Comparison of ENCODE assay signal across 8 mouse cellular contexts in the genomic region with DNA sequence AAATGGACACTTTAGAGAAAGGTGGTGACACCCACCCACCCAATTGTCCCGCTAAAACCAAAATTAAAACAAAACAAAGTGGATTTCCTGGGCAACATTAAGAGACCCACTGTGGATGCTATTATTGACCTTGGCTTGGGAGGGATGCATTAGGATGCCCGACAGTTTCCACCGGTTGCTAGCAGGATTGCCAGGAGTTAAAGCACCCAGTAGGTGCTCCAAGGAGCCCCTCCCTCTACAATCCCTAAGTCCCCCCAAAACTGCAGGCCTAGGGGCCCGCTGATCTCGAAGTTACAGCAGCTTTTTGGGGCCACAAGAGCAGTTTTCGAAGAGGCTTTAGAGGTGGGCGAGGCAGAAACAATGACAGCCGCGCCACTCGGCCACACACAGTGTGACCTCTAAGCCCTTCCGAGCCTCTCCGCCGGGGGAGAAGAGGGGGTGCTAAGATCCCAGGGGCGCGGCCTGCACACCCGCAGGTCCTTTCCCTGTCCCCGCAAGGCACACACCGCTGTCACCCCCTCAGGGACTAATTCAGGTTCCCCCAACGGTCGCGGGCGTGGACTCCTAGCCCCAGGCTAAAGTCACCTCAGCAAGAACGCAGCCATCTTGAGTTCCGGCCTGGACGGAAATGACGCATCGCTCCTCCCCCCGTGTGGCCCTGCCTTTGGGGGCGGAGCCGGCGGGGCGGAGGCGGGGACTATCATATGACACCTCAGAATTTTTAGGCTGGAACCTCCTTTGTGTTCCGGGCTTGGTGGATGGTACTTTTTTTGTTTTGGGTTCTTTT. TPM values are rescaled to one million over a fixed set of nuclear protein-coding genes. Genes with fewer than 3 reads are reported as not detected.
DNase-seq lines count a peak whose midpoint lies in the region; ATAC-seq and TF ChIP-seq lines count a peak whose summit lies in the region.

A gene (minus strand): TSS at position 630 of the 787 bp plus-strand sequence.
A gene (plus strand): TSS at position 738 of the 787 bp plus-strand sequence.

- no peaks in the 10 kb centered on the region for H3K27me3 ChIP-seq in hindbrain, postnatal 0 days (ENCODE audit: insufficient read depth, low read length)

- H3K9ac ChIP-seq in hindbrain, postnatal 0 days (replicated peaks; ENCODE audit: low read length) = peak within 1 kb of the TSS; percentile 89

- intact Hi-C loops in gastrocnemius, adult 2 months (cut with DNase I) = loop anchor here (2.0 kb wide), 1 partner anchor 31 kb away; no protein-coding TSS in a partner anchor
- intact Hi-C loops in left cerebral cortex, adult 2 months (cut with DNase I) = loop anchor here (1.0 to 5.0 kb wide), 2 partner anchors 47 to 71 kb away; a partner anchor contains a TSS

- H3K9me3 ChIP-seq in hindbrain, postnatal 0 days (ENCODE audit: low read length) = no peaks in the 10 kb centered on the region

- DNase-seq in ZHBTc4 (ENCODE audit: low read depth, low spot score) = peak; percentile 97
- peak; percentile 96 for DNase-seq in gastrocnemius, adult 2 months
- peak; percentile 96 for DNase-seq in hindbrain, postnatal 0 days (ENCODE audit: low spot score)
- DNase-seq in left cerebral cortex, adult 2 months (ENCODE audit: extremely low spot score in 1 of 2, low spot score in 2 of 2) = peak; percentile 92 to 96
- peak; percentile 95 to 96 for DNase-seq in right cerebral cortex, adult 2 months (ENCODE audit: low spot score in 2 of 2)
- DNase-seq in urinary bladder, postnatal 14 days (ENCODE audit: low spot score) = peak; percentile 95

- TF ChIP-seq CTCF in gastrocnemius, adult 2 months (IDR thresholded peaks at IDR 0.05) = no peak
- TF ChIP-seq CTCF in hindbrain, postnatal 0 days (IDR thresholded peaks at IDR 0.05; ENCODE audit: low read depth) = no peak
- no peak for TF ChIP-seq CTCF in left cerebral cortex, adult 2 months (IDR thresholded peaks at IDR 0.05)

- peak within 1 kb of the TSS; percentile 71 for H3K4me2 ChIP-seq in hindbrain, postnatal 0 days (ENCODE audit: low read depth, low read length)

- ATAC-seq in common myeloid progenitor, adult 5-6 weeks (replicated peaks; ENCODE audit: low read depth, poor library complexity, severe bottlenecking) = peak; percentile 98
- ATAC-seq in hindbrain, postnatal 0 days = peak; percentile 97
- peak; percentile 99 for ATAC-seq in megakaryocyte, adult 5-6 weeks (ENCODE audit: poor library complexity, severe bottlenecking)

- H3K4me1 ChIP-seq in hindbrain, postnatal 0 days (ENCODE audit: insufficient read depth, low read length) = peaks cover 3% of the 10 kb centered on the region; the same call in 1 of the 2 replicates

- 0 out of 2 replicates have a peak, but pooled peaks cover under 1% of the 10 kb centered on the region for H3K36me3 ChIP-seq in hindbrain, postnatal 0 days (ENCODE audit: insufficient read depth, low read length)

- H3K27ac ChIP-seq in gastrocnemius, adult 2 months = peak within 1 kb of the TSS; percentile 94
- peak within 1 kb of the TSS; percentile 91 for H3K27ac ChIP-seq in hindbrain, postnatal 0 days
- peak within 1 kb of the TSS; percentile 99 for H3K27ac ChIP-seq in left cerebral cortex, adult 2 months

- under 1% methylated on average over 34 of the region's 34 CpGs for WGBS in hindbrain, postnatal 0 days

- H3K4me3 ChIP-seq in gastrocnemius, adult 2 months = peak within 1 kb of the TSS; percentile 79
- H3K4me3 ChIP-seq in hindbrain, postnatal 0 days (ENCODE audit: low read length) = peak within 1 kb of the TSS; percentile 89
- peak within 1 kb of the TSS; percentile 93 for H3K4me3 ChIP-seq in left cerebral cortex, adult 2 months

RNA-seq across cellular contexts. Expression of the first gene that starts in this region (rescaled TPM):
- total RNA-seq in common myeloid progenitor, adult 5-6 weeks (2017) = 56.9 and 71.9 TPM in 2 replicates
- total RNA-seq in gastrocnemius, adult 2 months (2021) = 100 to 1,000 TPM; 635 to 909 TPM
- 227 and 243 TPM in 2 replicates for total RNA-seq in hindbrain, postnatal 0 days (2014; rRNA removed)
- 309 and 320 TPM in 2 replicates for polyA plus RNA-seq in hindbrain, postnatal 0 days (2015; fragmentation: Nextera tagmentation; extraction: Ambion mirVana)
- total RNA-seq in left cerebral cortex, adult 2 months (2021) = 100 to 1,000 TPM; 194 to 195 TPM
- total RNA-seq in megakaryocyte, adult 5-6 weeks (2015) = 102 and 130 TPM in 2 replicates
- total RNA-seq in megakaryocyte, adult 5-6 weeks (2017) = 34.5 and 43.0 TPM in 2 replicates

RNA-seq across cellular contexts. Expression of the second gene that starts in this region (rescaled TPM):
- not detected in 2 replicates for total RNA-seq in common myeloid progenitor, adult 5-6 weeks (2017)
- 10 to 100 TPM; 24.7 to 27.7 TPM for total RNA-seq in gastrocnemius, adult 2 months (2021)
- total RNA-seq in hindbrain, postnatal 0 days (2014; rRNA removed) = 4.8 and 5.5 TPM in 2 replicates
- polyA plus RNA-seq in hindbrain, postnatal 0 days (2015; fragmentation: Nextera tagmentation; extraction: Ambion mirVana) = 5.1 and 5.9 TPM in 2 replicates
- total RNA-seq in left cerebral cortex, adult 2 months (2021) = not detected
- total RNA-seq in megakaryocyte, adult 5-6 weeks (2015) = not detected in 2 replicates
- total RNA-seq in megakaryocyte, adult 5-6 weeks (2017) = not detected in 2 replicates

Comparison
In these comparisons a context has a peak if more than half of its experiments do, and no peak if none do; other contexts are left out.
1. Peak in every context shown above with its lines: DNase-seq, ATAC-seq, H3K4me3 ChIP-seq and H3K27ac ChIP-seq.